Mouse (Mus musculus) lung, embryonic 16.5 days (tissue): ENCODE measurements around the gene Olfr1148. TPM values are rescaled to one million over a fixed set of nuclear protein-coding genes. Genes with fewer than 3 reads are reported as not detected.

Source experiments
- ATAC-seq: fragments of 200-750 bp; cut with Nextera tagmentation; 2 replicates; pipeline ENCODE4 v1.8.0; 2017; ENCODE audit warnings: low read depth, mild to moderate bottlenecking, moderate library complexity
- H3K27ac ChIP-seq: fragments of 300-500 bp; sonication (generic); 2 replicates; pipeline ENCODE4 v1.5.1; 2014; ENCODE audit warnings: mild to moderate bottlenecking, control low read depth, low read length
- H3K27me3 ChIP-seq: fragments of 300-500 bp; sonication (generic); 2 replicates; pipeline ENCODE4 v1.6.1; 2014; ENCODE audit warnings: low read depth, low read length, mixed read lengths; ENCODE audit not compliant: control insufficient read depth, insufficient read depth
- H3K36me3 ChIP-seq: fragments of 300-500 bp; sonication (generic); 2 replicates; pipeline ENCODE4 v1.6.1; 2014; ENCODE audit warnings: low read length; ENCODE audit not compliant: control insufficient read depth, insufficient read depth
- H3K4me1 ChIP-seq: fragments of 300-500 bp; sonication (generic); replicated peaks from 2 replicates; pipeline ENCODE4 v1.6.1; 2014; ENCODE audit warnings: low read length, mixed read lengths; ENCODE audit not compliant: control insufficient read depth, insufficient read depth
- H3K4me2 ChIP-seq: fragments of 300-500 bp; sonication (generic); 2 replicates; pipeline ENCODE4 v1.6.1; 2014; ENCODE audit warnings: low read depth, low read length, control low read depth
- H3K4me3 ChIP-seq: fragments of 300-500 bp; sonication (generic); 2 replicates; pipeline ENCODE4 v1.5.1; 2014; ENCODE audit warnings: mild to moderate bottlenecking, low read length, control low read depth
- H3K9ac ChIP-seq: fragments of 300-500 bp; sonication (generic); 2 replicates; pipeline ENCODE4 v1.6.1; 2014; ENCODE audit warnings: low read length, control low read depth
- H3K9me3 ChIP-seq: fragments of 300-500 bp; sonication (generic); 2 replicates; pipeline ENCODE4 v1.6.1; 2016; ENCODE audit warnings: low read length; ENCODE audit not compliant: control insufficient read depth
- WGBS: fragments of 180-500 bp; shearing (Covaris S2); extraction: QIAGEN DNeasy Blood & Tissue Kit; methylation state at CpG from one replicate; pipeline ENCODE4 v1.1.7; 2014; 5-methylcytosine and 5-hydroxymethylcytosine counted together
- polyA plus RNA-seq: library from polyadenylated mRNA; unstranded; fragments of >200 nt; fragmentation: Nextera tagmentation; extraction: Ambion mirVana; gene quantifications from 2 replicates; pipeline ENCODE4 v1.2.1, GENCODE M21; 2015

The Olfr1148 gene
- polyA plus RNA-seq = not detected in 2 replicates

DNA sequence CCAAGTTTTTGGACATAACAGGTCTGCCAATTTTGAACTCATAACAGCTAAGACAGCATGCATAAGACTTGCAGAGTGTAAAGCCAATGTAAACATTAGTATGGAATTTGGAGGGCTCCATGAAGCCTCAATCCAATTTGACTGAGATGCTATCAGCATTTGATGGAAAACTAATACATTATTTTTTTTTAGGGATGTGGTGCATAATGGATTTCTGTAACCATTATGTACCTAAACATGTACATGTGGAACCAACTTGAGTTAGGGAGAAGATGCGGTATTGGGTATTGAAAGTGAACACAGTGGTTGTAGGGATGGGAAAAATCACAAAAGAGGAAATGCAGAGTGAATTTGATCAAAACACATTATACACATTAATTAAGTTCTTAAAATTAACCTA lies at the start of gene Olfr1148:
Gene Olfr1148, plus strand, starts transcription at position 301 of the 400 bp plus-strand sequence.
- no peak within 1 kb of the TSS for H3K4me2 ChIP-seq
- no peaks in the 10 kb centered on the region for H3K4me1 ChIP-seq
- H3K9me3 ChIP-seq = no peaks in the 10 kb centered on the region
- no peaks in the 10 kb centered on the region for H3K27me3 ChIP-seq
- no peak for ATAC-seq
- no peak within 1 kb of the TSS for H3K27ac ChIP-seq
- H3K36me3 ChIP-seq = no peaks in the 10 kb centered on the region
- H3K4me3 ChIP-seq = no peak within 1 kb of the TSS
- WGBS = 89% methylated on average over 1 of the region's 1 CpGs
- no peak within 1 kb of the TSS for H3K9ac ChIP-seq

DNA sequence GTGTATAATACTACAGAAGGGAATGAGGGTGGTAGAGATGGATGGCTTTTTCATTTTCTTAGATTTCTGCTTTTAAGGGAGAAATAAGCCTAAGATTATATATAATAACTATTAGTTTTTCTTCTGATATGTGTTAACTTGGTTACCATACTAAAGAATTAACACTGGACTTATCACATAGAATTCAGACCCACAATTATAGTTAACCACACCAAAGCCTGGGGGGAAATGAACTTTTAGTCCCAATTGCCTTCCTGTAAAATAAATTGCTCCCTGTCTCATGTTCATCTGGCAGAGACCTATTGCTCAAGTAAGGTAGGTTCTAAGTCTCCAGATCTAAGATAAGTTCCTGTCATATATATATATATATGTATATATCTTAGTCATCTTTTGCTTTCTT lies 30.0 kb upstream of the Olfr1148 start, which contains the start of gene Olfr1143:
Gene Olfr1143, plus strand, starts transcription at position 301 of the 400 bp plus-strand sequence.
- Histone ChIP-seq H3K36me3 (no peaks in the 10 kb centered on the region), H3K4me2 (no peak within 1 kb of the TSS), H3K27me3 (no peaks in the 10 kb centered on the region), H3K4me1 (no peaks in the 10 kb centered on the region), H3K4me3 (no peak within 1 kb of the TSS), H3K9ac (no peak within 1 kb of the TSS), H3K9me3 (no peaks in the 10 kb centered on the region), H3K27ac (no peak within 1 kb of the TSS)
- ATAC-seq = no peak

DNA sequence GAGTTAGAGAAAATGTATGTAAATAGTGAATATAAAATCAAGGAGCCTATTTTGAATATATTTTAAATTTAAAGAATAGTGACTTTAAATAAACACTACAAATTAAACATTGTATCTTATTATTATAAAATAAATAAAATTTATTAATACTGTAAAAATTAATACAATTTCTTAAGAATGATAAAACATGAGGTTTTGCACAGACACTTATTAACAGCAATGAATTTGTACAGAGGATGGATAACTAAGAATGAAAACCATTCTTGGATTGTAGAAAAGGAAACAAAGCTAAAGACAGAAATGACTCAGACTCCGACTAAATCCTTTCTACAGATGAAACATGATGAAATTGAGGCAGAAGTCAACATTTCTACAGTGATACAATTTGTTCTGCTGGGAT lies 20.8 kb upstream of the Olfr1148 start, which contains the start of gene Olfr1145:
Gene Olfr1145, plus strand, starts transcription at position 301 of the 400 bp plus-strand sequence.
- Histone ChIP-seq H3K4me1 (no peaks in the 10 kb centered on the region), H3K27ac (no peak within 1 kb of the TSS), H3K36me3 (no peaks in the 10 kb centered on the region), H3K27me3 (no peaks in the 10 kb centered on the region), H3K9me3 (no peaks in the 10 kb centered on the region), H3K4me2 (no peak within 1 kb of the TSS), H3K4me3 (no peak within 1 kb of the TSS), H3K9ac (no peak within 1 kb of the TSS)
- 74% methylated on average over 1 of the region's 1 CpGs for WGBS
- no peak for ATAC-seq

DNA sequence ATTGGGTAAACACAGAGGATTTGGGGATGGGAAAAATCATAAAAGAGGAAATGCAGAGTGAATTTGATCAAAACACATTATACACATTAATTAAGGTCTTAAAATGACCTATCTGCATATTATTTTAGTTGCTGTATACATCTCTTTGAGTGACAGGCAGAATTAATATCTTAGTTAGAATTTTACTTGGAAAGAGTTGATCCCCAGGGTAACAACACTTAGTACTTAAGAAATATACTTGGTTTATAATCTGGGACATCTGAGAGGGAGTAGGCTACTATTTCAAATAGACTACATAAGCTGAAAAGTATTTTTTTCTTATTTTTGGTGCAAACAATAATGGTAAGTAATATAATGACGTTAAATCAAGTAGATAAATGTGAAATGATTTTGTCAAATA lies 13.4 kb downstream of the Olfr1148 start, which contains the start of gene Olfr1150-ps1:
Gene Olfr1150-ps1, plus strand, starts transcription at position 301 of the 400 bp plus-strand sequence.
- Histone ChIP-seq H3K4me3 (no peak within 1 kb of the TSS), H3K27ac (no peak within 1 kb of the TSS), H3K4me2 (no peak within 1 kb of the TSS), H3K36me3 (no peaks in the 10 kb centered on the region), H3K4me1 (no peaks in the 10 kb centered on the region), H3K9me3 (no peaks in the 10 kb centered on the region), H3K27me3 (no peaks in the 10 kb centered on the region), H3K9ac (no peak within 1 kb of the TSS)
- WGBS = 71% methylated on average over 1 of the region's 1 CpGs
- no peak for ATAC-seq

DNA sequence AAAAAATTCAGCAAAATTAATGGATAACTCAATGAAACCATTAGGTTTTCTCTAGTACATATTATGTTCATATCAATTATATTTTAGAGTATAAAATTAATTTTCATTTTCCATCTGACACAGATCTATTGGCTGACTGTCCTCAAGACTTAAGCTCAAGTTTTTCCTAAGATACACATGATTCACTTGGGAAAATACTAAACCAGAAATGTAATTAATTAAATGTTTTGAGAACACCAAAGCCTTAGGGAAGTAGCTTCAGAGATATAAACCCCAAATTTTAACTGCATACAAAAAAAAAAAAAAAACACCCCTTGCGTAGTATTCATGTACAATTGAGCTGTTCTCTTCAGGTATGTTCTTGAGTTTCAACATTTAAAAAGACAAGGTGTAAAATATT lies 25.2 kb downstream of the Olfr1148 start, which contains the start of gene Olfr1151:
Gene Olfr1151, plus strand, starts transcription at position 301 of the 400 bp plus-strand sequence.
- no peak within 1 kb of the TSS for H3K4me2 ChIP-seq
- H3K9me3 ChIP-seq = no peaks in the 10 kb centered on the region
- no peak within 1 kb of the TSS for H3K27ac ChIP-seq
- no peak within 1 kb of the TSS for H3K9ac ChIP-seq
- no peak for ATAC-seq
- H3K4me1 ChIP-seq = no peaks in the 10 kb centered on the region
- 77% methylated on average over 1 of the region's 1 CpGs for WGBS
- H3K27me3 ChIP-seq = no peaks in the 10 kb centered on the region
- H3K36me3 ChIP-seq = no peaks in the 10 kb centered on the region
- H3K4me3 ChIP-seq = no peak within 1 kb of the TSS

DNA sequence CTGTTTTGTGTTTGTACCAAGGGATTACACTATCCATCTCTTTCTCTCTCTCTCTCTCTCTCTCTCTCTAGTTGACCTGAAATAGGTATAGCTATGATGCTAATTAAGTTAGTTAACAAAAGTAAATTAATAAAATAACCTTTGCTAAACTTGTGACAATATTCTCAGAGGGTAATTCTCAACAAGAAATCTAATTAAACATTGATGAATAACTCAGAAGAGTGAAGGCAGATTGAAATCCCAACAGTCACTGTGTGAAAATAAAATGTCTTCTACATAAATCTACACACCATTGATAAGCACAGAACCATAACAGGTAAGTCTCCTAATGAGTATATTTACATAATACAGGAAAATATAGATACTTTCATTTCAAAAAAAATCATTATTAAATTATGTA lies 35.9 kb downstream of the Olfr1148 start, which contains the start of gene Olfr1152:
Gene Olfr1152, plus strand, starts transcription at position 301 of the 400 bp plus-strand sequence.
- Histone ChIP-seq H3K36me3 (no peaks in the 10 kb centered on the region), H3K9ac (no peak within 1 kb of the TSS), H3K9me3 (no peaks in the 10 kb centered on the region; the same call in 1 of the 2 replicates), H3K4me3 (no peak within 1 kb of the TSS), H3K4me2 (no peak within 1 kb of the TSS), H3K4me1 (no peaks in the 10 kb centered on the region), H3K27me3 (no peaks in the 10 kb centered on the region), H3K27ac (no peak within 1 kb of the TSS)
- no peak for ATAC-seq

Other genes with a start within 250 kb of the Olfr1148 start
- not detected in 2 replicates for gene Olfr1130, start 224.3 kb upstream of the Olfr1148 start, polyA plus RNA-seq
- not detected in 2 replicates for gene Olfr1131, start 203.4 kb upstream of the Olfr1148 start, polyA plus RNA-seq
- not detected in 2 replicates for gene Olfr1132, start 193.0 kb upstream of the Olfr1148 start, polyA plus RNA-seq
- not detected in 2 replicates for gene Olfr1133, start 183.2 kb upstream of the Olfr1148 start, polyA plus RNA-seq
- gene Olfr1134, start 172.1 kb upstream of the Olfr1148 start, polyA plus RNA-seq = not detected in 2 replicates
- gene Olfr1135, start 156.9 kb upstream of the Olfr1148 start, polyA plus RNA-seq = not detected in 2 replicates
- not detected in 2 replicates for gene Olfr1136, start 136.6 kb upstream of the Olfr1148 start, polyA plus RNA-seq
- not detected in 2 replicates for gene Olfr1137, start 117.4 kb upstream of the Olfr1148 start, polyA plus RNA-seq
- gene Olfr1138, start 90.6 kb upstream of the Olfr1148 start, polyA plus RNA-seq = not detected in 2 replicates
- gene Olfr1140, start 86.8 kb upstream of the Olfr1148 start, polyA plus RNA-seq = not detected in 2 replicates
- gene Olfr1141, start 76.5 kb upstream of the Olfr1148 start, polyA plus RNA-seq = not detected in 2 replicates
- gene Olfr152, start 51.0 kb upstream of the Olfr1148 start, polyA plus RNA-seq = not detected in 2 replicates
- not detected in 2 replicates for gene Olfr1143, start 29.9 kb upstream of the Olfr1148 start, polyA plus RNA-seq
- not detected in 2 replicates for gene Olfr1145, start 20.7 kb upstream of the Olfr1148 start, polyA plus RNA-seq
- gene Olfr1150-ps1, start 13.5 kb downstream of the Olfr1148 start, polyA plus RNA-seq = not detected in 2 replicates
- not detected in 2 replicates for gene Olfr1151, start 25.3 kb downstream of the Olfr1148 start, polyA plus RNA-seq
- gene Olfr1152, start 36.0 kb downstream of the Olfr1148 start, polyA plus RNA-seq = not detected in 2 replicates
- gene Olfr1153, start 64.4 kb downstream of the Olfr1148 start, polyA plus RNA-seq = not detected in 2 replicates
- gene Olfr1154, start 74.6 kb downstream of the Olfr1148 start, polyA plus RNA-seq = not detected in 2 replicates
- gene Olfr1155, start 114.6 kb downstream of the Olfr1148 start, polyA plus RNA-seq = not detected in 2 replicates
- not detected in 2 replicates for gene Olfr1156, start 122.6 kb downstream of the Olfr1148 start, polyA plus RNA-seq
- not detected in 2 replicates for gene Olfr1157, start 137.8 kb downstream of the Olfr1148 start, polyA plus RNA-seq
- not detected in 2 replicates for gene Olfr74, start 144.1 kb downstream of the Olfr1148 start, polyA plus RNA-seq
- gene Olfr1158, start 159.6 kb downstream of the Olfr1148 start, polyA plus RNA-seq = not detected in 2 replicates
- gene Olfr1160, start 177.7 kb downstream of the Olfr1148 start, polyA plus RNA-seq = not detected in 2 replicates
- gene Olfr1161, start 192.2 kb downstream of the Olfr1148 start, polyA plus RNA-seq = not detected in 2 replicates
- not detected in 2 replicates for gene Olfr73, start 207.2 kb downstream of the Olfr1148 start, polyA plus RNA-seq
- not detected in 2 replicates for gene Olfr1162, start 220.6 kb downstream of the Olfr1148 start, polyA plus RNA-seq
- not detected in 2 replicates for gene Olfr1163, start 241.3 kb downstream of the Olfr1148 start, polyA plus RNA-seq